Mouse (Mus musculus) macrophage (primary cell): ENCODE measurements around the gene Olfr576. TPM values are rescaled to one million over a fixed set of nuclear protein-coding genes. Genes with fewer than 3 reads are reported as not detected.

Experiments used
- H3K27ac ChIP-seq: fragments of 350-480 bp; formaldehyde crosslinking; 2 replicates; pipeline ENCODE4 v1.9.0; 2021
- H3K36me3 ChIP-seq: fragments of 350-480 bp; formaldehyde crosslinking; 2 replicates; pipeline ENCODE4 v1.9.0; 2021; ENCODE audit errors: inconsistent target
- H3K4me3 ChIP-seq: fragments of 350-480 bp; formaldehyde crosslinking; 2 replicates; pipeline ENCODE4 v1.9.0; 2021; ENCODE audit errors: inconsistent target
- H3K79me2 ChIP-seq: fragments of 350-480 bp; formaldehyde crosslinking; 2 replicates; pipeline ENCODE4 v1.9.0; 2021; ENCODE audit errors: inconsistent target
- WGBS: methylation state at CpG from one replicate; pipeline ENCODE4 v1.1.7; 2026; ENCODE audit warnings: inconsistent platforms; ENCODE audit not compliant: missing documents; 5-methylcytosine and 5-hydroxymethylcytosine counted together
- polyA plus RNA-seq: library from polyadenylated mRNA; stranded (reverse); fragments of 250-400 nt; gene quantifications from 3 replicates; pipeline ENCODE4 v1.2.4, GENCODE M21; 2018; ENCODE audit warnings: inconsistent platforms
- total RNA-seq, 78 experiments: library from RNA; depleted of rRNA; stranded (reverse); fragments of 250-400 nt; gene quantifications; 1 replicate in 9 of 78; 2 replicates in 24 of 78; 3 replicates in 43 of 78; 4 replicates in 2 of 78; pipeline ENCODE4 v1.2.4; 2018; ENCODE audit warnings: inconsistent platforms in 56 of 78

The Olfr576 gene
- not detected for total RNA-seq (2018; cell fraction: chromatin; rRNA removed)
- total RNA-seq (2018; cell fraction: cytosol; rRNA removed) = not detected
- total RNA-seq (2018; cell fraction: nucleus; rRNA removed) = not detected
- not detected in 3 replicates for polyA plus RNA-seq

DNA sequence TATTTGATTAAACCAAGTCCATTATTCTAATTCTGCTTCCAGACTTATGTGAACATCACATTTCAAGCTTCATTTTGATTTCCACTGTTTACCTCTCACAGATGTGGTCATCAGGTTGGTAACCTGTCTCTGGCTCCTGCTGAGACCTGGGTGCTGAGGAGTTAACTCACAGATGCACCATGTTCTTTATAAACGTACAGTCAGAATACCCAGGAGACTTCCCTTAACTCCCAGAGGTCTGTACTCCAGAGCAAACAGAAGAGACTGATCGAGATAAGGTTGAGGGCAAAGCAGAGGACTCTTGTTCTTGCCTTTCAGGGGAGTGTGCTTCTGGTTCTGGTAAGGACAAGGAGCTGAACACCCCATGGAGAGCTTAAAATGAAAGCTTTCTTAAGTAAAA is at the start of gene Olfr576:
Gene Olfr576, plus strand, starts transcription at position 301 of the 400 bp plus-strand sequence.
- Histone ChIP-seq H3K27ac (no peak within 1 kb of the TSS), H3K79me2 (no peaks in the 10 kb centered on the region), H3K36me3 (no peaks in the 10 kb centered on the region), H3K4me3 (no peak within 1 kb of the TSS)
- WGBS = 57% methylated on average over 2 of the region's 2 CpGs

DNA sequence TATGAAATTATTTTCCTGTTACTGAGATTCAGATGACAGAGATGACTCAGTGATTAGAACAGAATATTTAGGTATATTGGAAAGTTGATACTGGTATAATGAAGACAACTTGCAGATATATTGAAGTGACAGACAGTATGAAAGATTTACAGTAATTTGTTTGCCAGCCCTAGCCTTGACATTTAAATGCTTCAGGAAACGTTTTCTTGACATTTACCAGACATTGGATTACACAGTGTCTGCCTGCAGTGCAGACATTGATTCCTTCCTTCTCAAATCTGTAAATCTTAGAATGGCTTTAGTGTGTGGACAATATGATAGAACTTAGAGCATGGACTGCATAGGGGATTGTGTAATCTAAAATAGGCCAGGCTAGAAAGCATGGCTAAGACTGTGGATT is 47.2 kb upstream of the Olfr576 start:
- no peaks in the 10 kb centered on the region for H3K36me3 ChIP-seq
- no peak overlapping the region for H3K4me3 ChIP-seq
- H3K79me2 ChIP-seq = no peaks in the 10 kb centered on the region
- no peak overlapping the region for H3K27ac ChIP-seq
- 36% methylated on average over 1 of the region's 1 CpGs for WGBS

DNA sequence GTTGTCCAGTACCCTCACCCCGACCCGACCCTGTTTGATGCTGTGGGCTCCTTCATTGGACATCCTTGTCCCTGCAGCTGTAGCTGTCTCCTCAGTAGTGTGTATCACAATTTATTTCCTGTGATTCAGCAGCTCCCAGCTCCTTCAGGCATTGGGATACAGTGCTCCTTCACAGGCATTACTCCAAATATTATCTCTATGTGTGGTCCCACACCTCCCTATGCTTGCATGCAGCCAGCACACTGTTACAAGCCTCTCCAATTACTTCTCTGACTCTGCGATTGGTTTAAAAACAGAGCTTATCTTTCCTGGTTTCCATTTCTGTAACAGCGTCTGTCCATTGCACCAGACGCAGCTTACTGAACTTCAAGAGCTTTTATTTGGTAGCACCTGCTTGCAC is 46.1 kb upstream of the Olfr576 start:
- Histone ChIP-seq H3K27ac (no peak overlapping the region), H3K79me2 (no peaks in the 10 kb centered on the region), H3K4me3 (no peak overlapping the region), H3K36me3 (no peaks in the 10 kb centered on the region)
- 86% methylated on average over 5 of the region's 5 CpGs for WGBS

DNA sequence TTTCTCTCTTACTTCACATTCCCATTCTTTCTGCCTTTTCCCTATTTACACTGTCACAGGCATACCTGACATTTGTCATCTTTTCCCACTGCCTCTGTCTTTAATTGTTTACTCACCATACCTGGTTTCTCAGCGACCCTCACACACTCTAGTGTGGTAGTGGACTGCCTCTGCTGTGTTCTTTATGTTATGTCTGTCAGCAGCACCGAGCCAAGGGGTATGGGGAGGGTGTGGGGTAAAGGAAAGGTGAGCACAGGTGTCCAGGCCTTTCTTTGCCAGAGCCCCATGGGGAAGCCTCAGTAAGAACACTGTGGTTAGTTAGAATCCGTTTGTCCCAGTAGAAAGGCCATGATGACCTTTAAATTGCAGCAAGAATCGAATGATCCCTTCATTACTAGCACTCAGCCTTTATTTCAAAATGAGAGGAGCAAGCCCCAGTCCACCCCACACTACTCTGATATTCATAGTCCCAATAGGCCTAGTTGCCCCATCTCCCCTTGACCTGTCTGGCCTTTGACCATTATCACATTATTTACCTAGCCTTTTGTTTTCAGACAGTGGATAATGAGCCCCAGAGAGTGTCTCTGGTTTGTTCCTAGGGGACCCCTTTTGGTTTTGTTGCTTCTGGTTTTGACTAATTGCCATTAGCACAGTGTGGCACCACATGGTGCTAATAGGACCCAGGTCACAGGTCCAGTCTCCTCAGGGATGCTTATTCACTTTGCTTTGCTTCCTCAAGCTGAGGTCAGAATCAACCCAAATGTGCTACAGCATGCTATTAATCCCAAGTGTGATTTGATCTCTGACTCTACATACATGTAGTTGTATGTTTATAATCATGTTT is 45.2 kb upstream of the Olfr576 start, which contains the start of gene Olfr571:
Gene Olfr571, minus strand, starts transcription at position 505 of the 844 bp plus-strand sequence.
- no peak within 1 kb of the TSS for H3K27ac ChIP-seq
- WGBS = 85% methylated on average over 4 of the region's 4 CpGs
- H3K79me2 ChIP-seq = no peaks in the 10 kb centered on the region
- no peak within 1 kb of the TSS for H3K4me3 ChIP-seq
- no peaks in the 10 kb centered on the region for H3K36me3 ChIP-seq

DNA sequence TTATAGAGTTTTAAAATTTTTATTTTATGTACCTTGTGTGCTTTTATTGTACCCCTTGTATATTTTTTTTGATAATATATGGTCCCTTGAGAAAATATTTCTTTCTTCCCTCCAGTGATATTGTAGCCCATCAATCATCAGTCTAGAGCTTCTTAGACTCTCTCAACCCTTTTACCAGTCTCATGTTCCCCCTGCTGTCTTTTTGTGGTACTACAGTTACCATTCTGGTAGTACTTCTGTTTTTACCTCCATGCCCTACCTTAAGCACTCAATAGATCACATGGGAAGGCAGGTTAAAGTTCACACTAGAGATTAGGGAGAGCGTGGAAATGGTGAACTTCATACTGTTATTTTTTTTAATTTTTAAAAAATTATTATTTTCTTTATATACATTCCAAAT is 42.8 kb upstream of the Olfr576 start:
- H3K79me2 ChIP-seq = no peaks in the 10 kb centered on the region
- H3K27ac ChIP-seq = no peak overlapping the region
- 0% methylated on average over 1 of the region's 1 CpGs for WGBS
- H3K4me3 ChIP-seq = no peak overlapping the region
- H3K36me3 ChIP-seq = no peaks in the 10 kb centered on the region

DNA sequence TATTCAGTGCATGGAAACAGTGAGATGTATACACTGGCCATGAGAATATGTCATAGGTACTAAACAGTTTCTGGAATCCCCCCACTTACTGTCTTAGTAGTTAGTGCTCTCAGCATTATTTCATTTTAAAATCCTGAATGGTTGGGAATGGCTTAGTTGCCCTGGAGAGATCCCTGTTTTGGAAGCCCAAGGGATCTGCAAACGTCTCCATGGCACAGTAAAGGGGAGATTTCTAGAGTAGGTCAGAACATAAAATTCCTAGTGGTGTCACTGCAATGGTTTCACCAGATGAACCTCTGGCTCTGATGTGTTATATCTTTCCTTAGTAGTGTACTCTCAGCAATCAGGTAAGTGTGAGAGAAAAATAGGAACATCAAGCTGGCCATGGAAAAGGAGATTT is 38.4 kb upstream of the Olfr576 start, which contains the start of gene Olfr572:
Gene Olfr572, plus strand, starts transcription at position 301 of the 400 bp plus-strand sequence.
- H3K27ac ChIP-seq = no peak within 1 kb of the TSS
- H3K36me3 ChIP-seq = no peaks in the 10 kb centered on the region
- WGBS = 89% methylated on average over 1 of the region's 1 CpGs
- H3K79me2 ChIP-seq = no peaks in the 10 kb centered on the region
- no peak within 1 kb of the TSS for H3K4me3 ChIP-seq

DNA sequence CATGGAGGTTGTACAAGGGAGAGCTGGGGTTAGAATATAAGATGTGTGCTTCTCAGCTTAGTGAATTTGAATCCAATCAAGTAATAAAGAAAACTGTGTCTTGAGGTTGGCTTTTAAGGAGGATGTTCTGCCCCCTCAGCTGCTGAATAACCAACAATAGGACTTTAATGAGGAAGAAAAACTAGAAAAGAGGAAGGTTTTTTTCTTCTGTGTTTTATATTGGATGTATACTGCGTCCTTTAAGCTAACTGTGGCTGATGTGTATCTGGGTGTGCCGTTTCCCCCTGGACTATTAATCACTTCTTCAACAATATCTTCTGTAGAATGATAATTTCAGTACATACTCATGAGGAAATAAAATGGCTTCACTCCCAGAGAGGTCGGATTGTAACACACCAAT is 35.4 kb upstream of the Olfr576 start:
- Histone ChIP-seq H3K27ac (no peak overlapping the region), H3K79me2 (no peaks in the 10 kb centered on the region), H3K36me3 (no peaks in the 10 kb centered on the region), H3K4me3 (no peak overlapping the region)
- WGBS = 20% methylated on average over 3 of the region's 3 CpGs

DNA sequence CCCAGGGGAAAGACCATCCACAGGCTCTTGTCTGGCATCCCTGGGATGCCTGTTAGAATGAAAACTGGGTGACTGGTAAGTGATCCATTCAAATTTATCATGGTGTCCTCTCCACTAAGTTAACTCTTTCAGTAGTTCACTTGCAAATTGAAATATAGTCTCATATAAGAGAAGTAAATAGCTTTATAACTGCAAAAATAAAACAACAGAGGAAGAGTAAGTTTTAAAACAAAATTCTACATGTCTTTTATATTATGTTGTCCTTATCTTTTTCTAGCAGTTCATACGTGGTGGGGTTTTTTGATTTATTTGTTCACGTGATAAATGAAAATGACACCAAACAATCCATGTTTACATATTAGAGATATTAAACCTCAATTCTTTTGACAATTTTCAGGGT is 20.0 kb upstream of the Olfr576 start, which contains the start of gene Olfr573-ps1:
Gene Olfr573-ps1, minus strand, starts transcription at position 101 of the 400 bp plus-strand sequence.
- 100% methylated on average over 2 of the region's 2 CpGs for WGBS
- H3K4me3 ChIP-seq = no peak within 1 kb of the TSS
- no peak within 1 kb of the TSS for H3K27ac ChIP-seq
- no peaks in the 10 kb centered on the region for H3K79me2 ChIP-seq
- no peaks in the 10 kb centered on the region for H3K36me3 ChIP-seq

DNA sequence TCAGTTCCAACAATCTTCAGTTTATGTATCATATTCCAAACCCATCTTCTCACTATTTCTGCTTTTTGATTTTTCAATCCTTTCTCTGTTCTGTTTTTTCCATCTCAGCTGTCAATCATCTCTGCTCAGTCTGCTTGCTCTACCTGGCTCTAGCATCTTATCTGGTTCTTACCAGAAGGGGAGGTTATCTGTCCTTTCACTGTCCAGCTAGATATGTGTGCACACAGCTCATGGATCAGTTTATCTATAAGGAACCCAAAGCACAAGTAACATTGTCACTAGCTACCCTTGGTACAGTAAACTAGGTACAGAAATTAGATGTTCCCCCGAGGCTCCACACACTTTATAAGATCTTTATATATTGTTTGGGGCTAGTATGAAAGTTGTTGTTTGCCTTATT is 19.0 kb upstream of the Olfr576 start:
- H3K27ac ChIP-seq = no peak overlapping the region

DNA sequence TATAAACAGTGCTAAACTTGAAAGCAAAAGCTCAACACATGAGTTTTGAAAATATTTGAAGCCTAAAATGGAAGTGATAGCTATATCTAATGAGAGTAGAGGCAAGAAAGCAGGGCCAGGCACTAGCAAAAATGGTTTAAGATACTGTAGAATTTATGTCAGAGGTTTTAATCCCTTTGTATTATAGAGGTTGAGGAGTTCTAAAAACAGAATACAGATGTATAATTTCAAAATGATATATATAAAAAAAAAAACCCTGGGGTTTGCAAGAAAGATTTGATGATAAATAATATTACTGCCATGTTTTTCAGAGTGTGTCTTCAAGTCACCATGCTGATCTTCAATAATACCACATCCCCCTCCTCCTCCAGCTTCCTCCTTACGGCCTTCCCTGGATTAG is 14.3 kb upstream of the Olfr576 start, which contains the start of gene Olfr574:
Gene Olfr574, plus strand, starts transcription at position 301 of the 400 bp plus-strand sequence.
- no peak within 1 kb of the TSS for H3K27ac ChIP-seq
- H3K79me2 ChIP-seq = no peaks in the 10 kb centered on the region
- no peaks in the 10 kb centered on the region for H3K36me3 ChIP-seq
- H3K4me3 ChIP-seq = no peak within 1 kb of the TSS
- WGBS = 100% methylated on average over 1 of the region's 1 CpGs

More for the DNA sequence above, 19.0 kb upstream of the Olfr576 start:
- no peaks in the 10 kb centered on the region for H3K79me2 ChIP-seq
- no peak overlapping the region for H3K4me3 ChIP-seq
- 100% methylated on average over 1 of the region's 1 CpGs for WGBS
- H3K36me3 ChIP-seq = no peaks in the 10 kb centered on the region

DNA sequence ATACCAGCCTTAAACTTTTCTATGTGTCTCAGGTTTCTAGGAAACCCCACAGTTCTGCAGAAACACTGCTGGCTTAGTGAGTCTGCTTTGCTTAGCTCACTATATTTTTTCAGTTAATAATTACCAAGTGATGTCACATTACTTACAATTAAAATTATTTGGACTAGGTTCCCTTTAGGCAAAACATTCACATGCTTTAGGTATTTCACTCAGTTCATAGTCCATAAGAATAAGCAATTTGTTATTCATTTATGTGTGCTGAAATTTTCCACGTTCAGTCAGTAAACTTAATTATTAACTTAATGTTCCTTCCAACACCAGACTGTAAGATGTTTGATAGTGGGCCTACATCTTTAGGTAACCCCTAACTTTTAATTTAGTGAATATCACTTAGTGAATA is 11.7 kb upstream of the Olfr576 start:
- Histone ChIP-seq H3K79me2 (no peaks in the 10 kb centered on the region), H3K27ac (no peak overlapping the region), H3K36me3 (no peaks in the 10 kb centered on the region), H3K4me3 (no peak overlapping the region)
- WGBS = 100% methylated on average over 1 of the region's 1 CpGs

DNA sequence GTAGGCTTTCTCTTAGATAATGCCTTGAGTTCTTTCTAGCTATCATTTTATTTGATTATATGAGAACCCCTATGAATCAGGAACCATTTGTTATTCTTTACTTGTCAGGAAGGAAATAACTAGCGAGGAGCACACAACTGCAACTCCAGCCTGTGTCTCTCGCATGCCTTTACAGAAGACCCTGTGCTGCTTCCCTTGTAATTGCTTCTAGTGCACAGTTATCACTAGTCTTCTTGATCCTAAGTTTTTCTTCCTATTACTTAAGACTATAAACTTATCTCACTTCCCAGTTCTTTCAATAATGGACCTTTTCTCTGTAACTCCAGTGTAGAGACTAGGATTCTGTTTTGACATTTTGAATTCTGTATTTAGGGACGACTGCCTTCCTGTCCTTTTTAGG is 4.3 kb upstream of the Olfr576 start:
- Histone ChIP-seq H3K4me3 (no peak overlapping the region), H3K79me2 (no peaks in the 10 kb centered on the region), H3K36me3 (no peaks in the 10 kb centered on the region), H3K27ac (no peak overlapping the region)
- WGBS = 84% methylated on average over 3 of the region's 3 CpGs

DNA sequence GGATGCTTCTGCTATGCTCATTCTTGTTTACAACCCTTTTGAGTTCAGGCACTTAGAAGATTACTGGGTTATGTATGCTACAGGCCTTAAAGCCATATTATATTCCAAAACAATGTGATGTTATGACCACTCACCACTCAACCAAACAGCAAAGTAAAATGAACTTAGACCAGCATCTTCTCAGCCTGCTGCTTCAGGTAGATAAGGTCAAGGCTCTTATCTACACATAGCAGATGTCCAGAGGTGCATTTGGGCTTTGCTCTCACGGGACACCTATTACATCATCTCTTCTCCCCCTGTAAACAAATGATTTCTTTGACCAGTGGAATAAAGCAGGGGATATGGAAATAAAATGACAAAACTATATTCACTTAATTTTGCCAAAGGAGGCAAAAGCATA is 3.9 kb upstream of the Olfr576 start, which contains the start of gene Olfr575:
Gene Olfr575, minus strand, starts transcription at position 183 of the 400 bp plus-strand sequence.
- H3K79me2 ChIP-seq = no peaks in the 10 kb centered on the region
- H3K36me3 ChIP-seq = no peaks in the 10 kb centered on the region
- 67% methylated on average over 1 of the region's 1 CpGs for WGBS
- no peak within 1 kb of the TSS for H3K27ac ChIP-seq
- H3K4me3 ChIP-seq = no peak within 1 kb of the TSS

DNA sequence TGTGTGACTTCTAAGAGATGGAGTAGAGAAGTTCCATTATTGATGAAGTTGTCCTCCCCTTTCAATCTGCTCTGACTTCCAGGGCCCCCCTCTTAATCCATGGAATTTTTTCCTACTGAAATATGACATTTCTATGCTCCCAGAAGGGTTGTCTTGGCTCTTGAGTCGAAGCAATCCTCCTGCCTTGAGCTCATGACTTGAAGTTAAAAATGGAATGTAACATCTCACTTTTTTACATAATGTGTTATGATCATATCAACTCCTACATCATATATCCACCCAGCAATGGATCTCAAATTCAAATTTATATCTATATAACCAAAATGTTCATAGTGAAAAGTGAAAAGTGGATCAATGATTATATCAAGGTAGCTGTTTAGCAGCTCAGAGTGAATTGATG is 11.9 kb downstream of the Olfr576 start:
- 13% methylated on average over 1 of the region's 1 CpGs for WGBS
- H3K79me2 ChIP-seq = no peaks in the 10 kb centered on the region
- no peak overlapping the region for H3K4me3 ChIP-seq
- H3K27ac ChIP-seq = no peak overlapping the region
- H3K36me3 ChIP-seq = no peaks in the 10 kb centered on the region

DNA sequence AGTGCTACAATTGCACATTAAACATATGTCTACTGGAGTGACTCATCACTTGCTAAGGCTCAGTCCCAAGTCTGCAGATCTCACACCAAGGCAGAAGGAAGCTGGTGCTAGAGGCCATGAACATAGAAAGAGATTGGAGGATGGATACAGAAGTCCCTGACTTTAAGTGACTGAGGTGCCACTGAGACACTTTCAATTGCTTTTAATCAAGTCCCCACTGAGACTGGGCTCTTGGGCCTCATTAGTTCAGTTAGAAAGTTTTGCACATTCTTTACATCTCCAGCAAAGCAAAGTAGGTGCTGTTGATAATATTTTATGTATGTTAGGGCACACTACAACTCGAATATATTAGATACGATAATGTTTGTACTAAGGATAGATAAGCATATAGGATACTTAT is 13.4 kb downstream of the Olfr576 start, which contains the start of gene Olfr577:
Gene Olfr577, minus strand, starts transcription at position 101 of the 400 bp plus-strand sequence.
- 93% methylated on average over 2 of the region's 2 CpGs for WGBS
- no peaks in the 10 kb centered on the region for H3K79me2 ChIP-seq

More for the DNA sequence above, 13.4 kb downstream of the Olfr576 start, which contains the start of gene Olfr577:
- Histone ChIP-seq H3K36me3 (no peaks in the 10 kb centered on the region), H3K4me3 (no peak within 1 kb of the TSS), H3K27ac (no peak within 1 kb of the TSS)
